Mouse (Mus musculus) liver, embryonic 14.5 days (tissue): ENCODE measurements around the gene Usp36.

Experiments used
- CTCF ChIP-seq: IDR thresholded peaks from 2 replicates; pipeline ENCODE4 v1.5.1; 2016; ENCODE audit warnings: antibody characterized with exemption, low read depth, control low read depth
- EP300 ChIP-seq: IDR thresholded peaks from 2 replicates; pipeline ENCODE4 v1.6.1; 2016; ENCODE audit warnings: antibody characterized with exemption, low read depth

GRCm38 (mm10) chr11:118239281-118240198, 50.5 kb downstream of the Usp36 start:
- TF ChIP-seq CTCF (no peak), EP300 (no peak)
